Comparison of ENCODE assay signal across 11 mouse cellular contexts in the genomic region with DNA sequence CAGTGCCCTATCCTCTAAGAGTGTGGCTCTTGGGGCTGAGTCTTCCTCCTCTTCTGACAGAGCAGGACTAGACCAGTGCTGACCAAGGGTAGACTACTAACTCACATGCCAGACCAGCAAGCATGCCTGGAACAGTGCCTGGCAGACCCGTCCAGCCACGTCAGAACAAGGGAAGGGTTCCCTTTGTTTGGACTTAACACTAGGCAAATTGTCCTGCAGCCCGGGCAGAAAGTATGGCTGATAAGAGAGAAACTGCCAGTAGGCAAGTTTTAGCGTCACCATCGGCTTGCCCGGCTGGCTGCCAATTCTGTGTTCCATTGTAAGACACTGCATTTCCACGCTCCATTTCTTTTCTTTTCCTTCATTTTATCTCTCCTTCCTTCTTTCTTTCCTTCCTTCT. TPM values are rescaled to one million over a fixed set of nuclear protein-coding genes. Genes with fewer than 3 reads are reported as not detected.
DNase-seq lines count a peak whose midpoint lies in the region; ATAC-seq lines count a peak whose summit lies in the region.
"Had no signal": no experiment of that assay in that cellular context is flagged by ENCODE, and none has a peak within 500 bp of the region (broad histone marks: within the 10 kb centered on the region; RNA-seq: fewer than 3 reads in every experiment).

No protein-coding gene starts in this region.

- no peaks in the 10 kb centered on the region for H3K9me3 ChIP-seq in kidney, embryonic 16.5 days (ENCODE audit: low read length)
- no peaks in the 10 kb centered on the region for H3K9me3 ChIP-seq in intestine, embryonic 15.5 days
- H3K9me3 ChIP-seq: liver, embryonic 15.5 days had no signal

- H3K4me1 ChIP-seq in kidney, embryonic 16.5 days (ENCODE audit: insufficient read depth, low read length) = peaks cover 26% of the 10 kb centered on the region
- H3K4me1 ChIP-seq in intestine, embryonic 15.5 days (replicated peaks) = peaks cover 28% of the 10 kb centered on the region

- 82% methylated on average over 7 of the region's 7 CpGs for WGBS in kidney, embryonic 16.5 days
- WGBS in intestine, embryonic 15.5 days = 75% methylated on average over 7 of the region's 7 CpGs

- H3K27me3 ChIP-seq in kidney, embryonic 16.5 days (ENCODE audit: insufficient read depth, low read length) = no peaks in the 10 kb centered on the region
- no peaks in the 10 kb centered on the region for H3K27me3 ChIP-seq in intestine, embryonic 15.5 days (replicated peaks)

- no peaks in the 10 kb centered on the region for H3K36me3 ChIP-seq in kidney, embryonic 16.5 days (ENCODE audit: insufficient read depth, low read length)
- H3K36me3 ChIP-seq in intestine, embryonic 15.5 days = no peaks in the 10 kb centered on the region
- H3K36me3 ChIP-seq: liver, embryonic 15.5 days had no signal

- no peak overlapping the region for H3K4me2 ChIP-seq in kidney, embryonic 16.5 days (replicated peaks; ENCODE audit: low read depth, low read length)
- no peak overlapping the region for H3K4me2 ChIP-seq in intestine, embryonic 15.5 days (replicated peaks)
- H3K4me2 ChIP-seq: liver, embryonic 15.5 days had no signal

- no peak for ATAC-seq in kidney, embryonic 16.5 days (ENCODE audit: low FRiP score, low TSS enrichment)
- no peak for ATAC-seq in intestine, embryonic 15.5 days
- ATAC-seq: midbrain, embryonic 16.5 days had no signal

- H3K9ac ChIP-seq in kidney, embryonic 16.5 days (replicated peaks; ENCODE audit: low read length) = no peak overlapping the region
- H3K9ac ChIP-seq in intestine, embryonic 15.5 days = no peak overlapping the region
- H3K9ac ChIP-seq: liver, embryonic 15.5 days had no signal

- intact Hi-C loops in heart, postnatal 36 days (cut with DNase I) = no loop called here

- H3K4me3 ChIP-seq in kidney, embryonic 16.5 days (ENCODE audit: low read length) = no peak overlapping the region
- H3K4me3 ChIP-seq in intestine, embryonic 15.5 days (replicated peaks) = no peak overlapping the region
- H3K4me3 ChIP-seq: liver, embryonic 15.5 days had no signal

- peak; percentile 14 to 46 for DNase-seq in kidney, postnatal 36 days
- DNase-seq in heart, adult 8-10 months (ENCODE audit: low spot score) = peak; percentile 63
- DNase-seq in heart, postnatal 36 days = peak; percentile 58 to 63
- DNase-seq in testis, postnatal 14 days (ENCODE audit: low spot score) = peak; percentile 44
- no peak for DNase-seq in cerebellum, adult 9-11 months
- DNase-seq in right cerebral cortex, postnatal 25 days = no peak
- DNase-seq: cerebellum, adult 9-10 months had no signal

- H3K27ac ChIP-seq in kidney, embryonic 16.5 days (ENCODE audit: low read length) = no peak overlapping the region
- H3K27ac ChIP-seq in intestine, embryonic 15.5 days = no peak overlapping the region
- H3K27ac ChIP-seq: liver, embryonic 15.5 days had no signal

RNA-seq across cellular contexts. Expression of gene Dag1, which starts 3.9 kb away (rescaled TPM):
- 163 and 182 TPM in 2 replicates for polyA plus RNA-seq in kidney, embryonic 16.5 days (2015; fragmentation: Nextera tagmentation; extraction: Ambion mirVana)
- total RNA-seq in heart, adult 8-10 months (2022) = 100 to 1,000 TPM; 291 to 330 (median 302) TPM
- total RNA-seq in heart, postnatal 36 days (2021) = 100 to 1,000 TPM; 320 to 353 TPM
- 72.9 and 75.1 TPM in 2 replicates for polyA plus RNA-seq in intestine, embryonic 15.5 days (2015; fragmentation: Nextera tagmentation; extraction: Ambion mirVana)

RNA-seq across cellular contexts. Expression of gene Nicn1, which starts 22.5 kb away (rescaled TPM):
- polyA plus RNA-seq in kidney, embryonic 16.5 days (2015; fragmentation: Nextera tagmentation; extraction: Ambion mirVana) = 37.2 and 45.5 TPM in 2 replicates
- 10 to 100 TPM; 23.0 to 32.5 (median 28.5) TPM for total RNA-seq in heart, adult 8-10 months (2022)
- total RNA-seq in heart, postnatal 36 days (2021) = 10 to 100 TPM; 21.3 to 21.5 TPM
- 28.9 and 29.5 TPM in 2 replicates for polyA plus RNA-seq in intestine, embryonic 15.5 days (2015; fragmentation: Nextera tagmentation; extraction: Ambion mirVana)

RNA-seq across cellular contexts. Expression of gene Amt, which starts 29.0 kb away (rescaled TPM):
- 40.8 and 43.7 TPM in 2 replicates for polyA plus RNA-seq in kidney, embryonic 16.5 days (2015; fragmentation: Nextera tagmentation; extraction: Ambion mirVana)
- total RNA-seq in heart, adult 8-10 months (2022) = 1 to 10 TPM; 3.8 to 6.5 (median 4.9) TPM
- total RNA-seq in heart, postnatal 36 days (2021) = 1 to 10 TPM; 4.0 to 5.2 TPM
- polyA plus RNA-seq in intestine, embryonic 15.5 days (2015; fragmentation: Nextera tagmentation; extraction: Ambion mirVana) = 20.9 and 23.2 TPM in 2 replicates

RNA-seq across cellular contexts. Expression of gene Rhoa, which starts 38.2 kb away (rescaled TPM):
- polyA plus RNA-seq in kidney, embryonic 16.5 days (2015; fragmentation: Nextera tagmentation; extraction: Ambion mirVana) = 495 and 508 TPM in 2 replicates
- 100 to 1,000 TPM; 196 to 229 (median 224) TPM for total RNA-seq in heart, adult 8-10 months (2022)
- 100 to 1,000 TPM; 237 to 241 TPM for total RNA-seq in heart, postnatal 36 days (2021)
- polyA plus RNA-seq in intestine, embryonic 15.5 days (2015; fragmentation: Nextera tagmentation; extraction: Ambion mirVana) = 422 and 453 TPM in 2 replicates

RNA-seq across cellular contexts. Expression of gene Tcta, which starts 38.3 kb away (rescaled TPM):
- 34.9 and 38.9 TPM in 2 replicates for polyA plus RNA-seq in kidney, embryonic 16.5 days (2015; fragmentation: Nextera tagmentation; extraction: Ambion mirVana)
- 10 to 100 TPM; 66.6 to 85.9 (median 81.5) TPM for total RNA-seq in heart, adult 8-10 months (2022)
- total RNA-seq in heart, postnatal 36 days (2021) = 10 to 100 TPM; 59.3 to 62.3 TPM
- 34.1 and 37.1 TPM in 2 replicates for polyA plus RNA-seq in intestine, embryonic 15.5 days (2015; fragmentation: Nextera tagmentation; extraction: Ambion mirVana)

Comparison
In these comparisons a context has a peak if more than half of its experiments do, and no peak if none do; other contexts are left out.
1. DNase-seq: peak in kidney, postnatal 36 days (2 of 2), heart, adult 8-10 months (single experiment), heart, postnatal 36 days (2 of 2) and testis, postnatal 14 days (single experiment); none in cerebellum, adult 9-11 months (single experiment) and right cerebral cortex, postnatal 25 days (single experiment).